Mouse (Mus musculus): ENCODE measurements around the gene Lbhd1. TPM values are rescaled to one million over a fixed set of nuclear protein-coding genes. Genes with fewer than 3 reads are reported as not detected.

The Lbhd1 gene
- total RNA-seq, 1 experiment from 2014 or later = 21.3 TPM

DNA sequence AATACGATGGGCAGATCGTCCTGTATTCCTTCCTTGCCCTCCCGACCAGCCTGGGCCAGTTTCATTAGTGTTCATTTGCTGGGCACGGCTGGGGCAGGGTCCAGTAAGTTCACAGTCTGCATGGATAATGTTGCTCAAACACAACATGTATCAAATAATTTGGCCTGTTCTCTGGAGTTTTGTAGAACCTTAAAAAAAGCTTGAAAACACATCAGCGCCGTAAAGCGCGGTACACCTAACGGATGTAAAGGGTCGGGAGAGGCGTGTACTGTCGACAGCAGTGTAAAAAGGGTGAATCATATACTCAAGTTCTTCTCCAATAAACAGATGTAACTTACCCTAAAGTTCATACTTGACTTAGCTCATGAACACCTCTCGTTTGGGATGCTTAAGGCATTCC, 15.0 kb downstream of the Lbhd1 start:
- ATAC-seq (replicated peaks; ENCODE audit: insufficient number of reproducible peaks, low FRiP score, low TSS enrichment, poor library complexity, severe bottlenecking) = no peak

- ATAC-seq (replicated peaks; ENCODE audit: insufficient number of reproducible peaks, low FRiP score, low TSS enrichment, poor library complexity, severe bottlenecking) = no peak
Measured at GRCm38 (mm10) chr19:8899079-8899478, 15.5 kb downstream of the Lbhd1 start.

GRCm38 (mm10) chr19:8903412-8903811, 19.9 kb downstream of the Lbhd1 start:
- ATAC-seq (replicated peaks; ENCODE audit: insufficient number of reproducible peaks, low FRiP score, low TSS enrichment, poor library complexity, severe bottlenecking) = no peak

GRCm38 (mm10) chr19:8908531-8908930, 25.0 kb downstream of the Lbhd1 start:
- no peak for ATAC-seq (replicated peaks; ENCODE audit: insufficient number of reproducible peaks, low FRiP score, low TSS enrichment, poor library complexity, severe bottlenecking)

DNA sequence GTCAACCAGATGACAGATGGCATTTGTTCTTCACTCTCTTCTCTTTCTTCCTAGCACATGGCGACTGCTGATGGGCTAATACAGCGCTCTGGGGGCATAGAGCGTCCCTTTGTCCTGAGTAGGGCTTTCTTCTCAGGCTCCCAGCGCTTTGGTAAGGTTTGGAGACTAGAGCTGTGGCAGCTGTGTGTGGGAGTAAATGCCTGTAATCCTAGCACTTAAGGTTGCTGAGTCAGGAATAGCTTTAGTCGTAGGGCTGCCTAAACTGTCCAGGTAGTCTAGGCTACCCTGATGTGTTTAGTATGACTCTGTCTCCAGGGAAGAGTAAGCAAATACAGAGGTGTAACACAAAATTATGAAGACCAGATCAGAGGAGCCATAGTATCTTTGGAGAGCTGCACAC, 28.3 kb downstream of the Lbhd1 start:
- no peak for ATAC-seq (replicated peaks; ENCODE audit: insufficient number of reproducible peaks, low FRiP score, low TSS enrichment, poor library complexity, severe bottlenecking)

GRCm38 (mm10) chr19:8914212-8914611, 30.7 kb downstream of the Lbhd1 start:
- ATAC-seq (replicated peaks; ENCODE audit: insufficient number of reproducible peaks, low FRiP score, low TSS enrichment, poor library complexity, severe bottlenecking) = no peak

GRCm38 (mm10) chr19:8919000-8919399, 35.5 kb downstream of the Lbhd1 start:
- no peak for ATAC-seq (replicated peaks; ENCODE audit: insufficient number of reproducible peaks, low FRiP score, low TSS enrichment, poor library complexity, severe bottlenecking)

DNA sequence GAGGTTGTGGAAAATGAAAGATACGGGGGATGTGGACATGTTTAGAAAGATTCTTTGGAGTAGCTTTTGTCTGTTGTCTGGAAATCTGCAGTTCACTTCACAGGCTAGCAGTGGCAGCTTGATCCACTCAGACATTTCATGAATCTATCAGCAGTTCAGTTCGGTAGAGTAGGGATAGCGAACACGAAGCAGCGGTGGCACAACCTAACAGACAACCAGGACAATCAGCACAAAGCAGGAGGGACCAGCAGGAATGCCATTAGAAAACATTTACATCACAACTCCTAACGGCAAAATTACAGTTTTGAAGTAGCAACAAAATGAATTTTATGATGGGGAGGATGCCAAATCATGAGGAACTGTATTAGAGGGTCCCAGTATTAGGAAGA, 36.1 kb downstream of the Lbhd1 start:
- no peak for ATAC-seq (replicated peaks; ENCODE audit: insufficient number of reproducible peaks, low FRiP score, low TSS enrichment, poor library complexity, severe bottlenecking)

DNA sequence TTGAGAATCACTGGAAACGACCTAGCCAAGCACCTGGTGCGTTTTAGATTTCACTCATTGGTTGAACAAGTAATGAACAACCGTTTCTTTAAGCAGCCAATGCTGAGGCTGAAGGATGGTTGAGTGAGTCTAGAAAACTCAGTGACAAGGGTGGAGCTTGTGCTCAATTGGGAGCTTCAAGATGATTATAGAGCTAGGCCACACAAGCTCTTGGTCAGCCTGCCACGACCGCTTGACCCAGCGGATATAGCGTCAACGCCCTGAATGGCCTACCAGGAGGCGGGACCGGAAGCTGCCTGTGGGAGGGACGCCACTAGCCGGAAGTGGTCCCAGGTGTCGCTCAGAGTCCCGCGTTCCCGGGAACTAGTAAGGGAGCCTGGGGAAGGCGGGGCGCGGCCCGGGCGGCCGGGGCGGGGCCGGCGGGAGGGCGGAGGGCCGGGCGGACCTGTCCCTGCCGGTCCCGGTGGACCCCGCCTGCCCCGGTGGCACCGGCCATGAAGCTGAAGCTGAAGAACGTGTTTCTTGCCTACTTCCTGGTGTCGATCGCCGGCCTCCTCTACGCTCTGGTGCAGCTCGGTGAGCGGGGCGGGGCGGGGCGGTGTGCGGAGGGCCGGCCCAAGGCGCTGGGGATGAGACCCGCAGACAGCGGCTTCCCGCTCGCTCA, 36.7 kb downstream of the Lbhd1 start, which contains the start of gene B3gat3:
Gene B3gat3 (plus strand): TSS at position 302 of the 664 bp plus-strand sequence.
- peak; percentile 96 for ATAC-seq (replicated peaks; ENCODE audit: insufficient number of reproducible peaks, low FRiP score, low TSS enrichment, poor library complexity, severe bottlenecking)

GRCm38 (mm10) chr19:8920836-8921291, 37.3 kb downstream of the Lbhd1 start:
- ATAC-seq (replicated peaks; ENCODE audit: insufficient number of reproducible peaks, low FRiP score, low TSS enrichment, poor library complexity, severe bottlenecking) = no peak; the same call in 1 of the 2 replicates

GRCm38 (mm10) chr19:8921741-8922140, 38.2 kb downstream of the Lbhd1 start:
- no peak for ATAC-seq (replicated peaks; ENCODE audit: insufficient number of reproducible peaks, low FRiP score, low TSS enrichment, poor library complexity, severe bottlenecking)

- ATAC-seq (replicated peaks; ENCODE audit: insufficient number of reproducible peaks, low FRiP score, low TSS enrichment, poor library complexity, severe bottlenecking) = no peak
Measured at GRCm38 (mm10) chr19:8926766-8927165, 43.2 kb downstream of the Lbhd1 start.

DNA sequence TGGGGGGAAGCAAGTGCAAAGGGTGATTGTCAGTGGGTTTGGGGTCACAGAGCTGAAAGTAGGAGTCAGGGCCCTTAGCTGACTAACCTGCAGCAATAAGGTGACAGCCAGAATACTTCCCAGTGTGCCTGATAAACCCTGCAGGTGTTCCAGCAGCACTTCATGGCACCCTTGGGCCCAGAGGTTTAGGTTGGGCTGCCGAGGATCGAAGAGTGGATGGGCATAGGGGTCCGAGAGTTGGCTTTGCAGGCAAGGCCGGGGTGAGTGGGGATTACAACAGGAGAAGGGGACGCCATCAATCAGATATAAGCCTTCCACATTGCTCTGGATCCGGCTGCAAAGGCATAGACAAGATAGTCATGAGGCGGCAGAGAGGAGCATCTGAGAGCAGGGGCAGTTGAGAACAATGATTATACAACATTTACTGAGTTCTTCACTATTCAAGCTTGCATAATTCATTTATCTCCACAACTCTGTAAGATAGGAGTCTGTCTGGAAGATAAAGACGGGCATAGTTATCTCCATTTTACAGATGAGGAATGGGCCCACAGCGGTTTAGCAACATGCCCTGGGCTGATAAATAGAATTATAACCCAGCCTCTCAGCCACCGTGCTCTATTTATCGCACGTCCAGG, 44.5 kb downstream of the Lbhd1 start:
- no peak for ATAC-seq (replicated peaks; ENCODE audit: insufficient number of reproducible peaks, low FRiP score, low TSS enrichment, poor library complexity, severe bottlenecking)

- no peak; the same call in 1 of the 2 replicates for ATAC-seq (replicated peaks; ENCODE audit: insufficient number of reproducible peaks, low FRiP score, low TSS enrichment, poor library complexity, severe bottlenecking)
Measured at GRCm38 (mm10) chr19:8928689-8929223, 45.2 kb downstream of the Lbhd1 start.

DNA sequence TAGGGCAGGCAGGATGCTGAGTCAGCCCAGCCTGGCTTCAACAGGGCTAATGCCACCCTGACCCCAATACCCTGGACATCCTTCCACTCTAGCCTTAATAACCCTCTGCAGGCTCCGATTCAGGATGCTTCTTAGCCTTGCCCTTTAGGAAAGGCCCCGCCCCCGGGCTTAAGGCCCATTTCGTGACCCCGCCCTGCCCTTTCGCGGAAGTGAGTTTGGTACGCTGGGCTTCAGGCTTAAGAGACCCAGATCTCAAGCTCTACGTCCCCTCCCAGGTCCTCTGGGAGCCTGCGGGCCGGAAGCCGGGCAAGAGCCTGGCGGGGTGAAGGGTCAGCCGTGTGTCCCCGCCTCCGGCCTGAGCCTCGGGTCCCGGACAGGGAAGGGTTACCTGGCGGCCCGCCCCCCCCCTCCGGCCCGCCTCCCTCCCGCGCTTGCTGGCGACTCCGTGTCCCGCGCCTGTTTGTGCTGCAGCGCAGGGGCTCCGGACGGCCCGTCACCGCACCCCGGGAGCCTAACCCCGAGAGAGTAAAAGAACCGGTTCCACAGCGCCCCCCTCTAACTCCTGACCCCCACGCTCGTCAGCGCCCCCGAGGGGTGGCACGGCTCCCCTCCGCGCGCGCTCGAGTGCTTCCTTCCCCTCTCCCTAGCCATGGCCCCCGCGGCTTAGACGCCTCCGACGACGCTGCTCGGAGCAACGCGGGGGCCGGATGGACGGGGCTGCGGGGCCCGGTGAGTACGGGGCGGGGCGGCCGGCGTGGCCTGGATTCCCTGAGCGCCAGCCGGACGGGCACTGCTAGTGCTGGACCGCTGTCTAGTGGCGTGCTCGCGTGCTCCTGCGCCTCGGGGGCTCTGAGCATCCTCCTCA, 45.9 kb downstream of the Lbhd1 start, which contains the start of the genes Rom1 and Eml3:
Gene Rom1 (minus strand): TSS at position 133 of the 865 bp plus-strand sequence.
Gene Eml3 (plus strand): TSS at position 329 of the 865 bp plus-strand sequence.
- peak; percentile 89 for ATAC-seq (replicated peaks; ENCODE audit: insufficient number of reproducible peaks, low FRiP score, low TSS enrichment, poor library complexity, severe bottlenecking)

GRCm38 (mm10) chr19:8930117-8930516, 46.6 kb downstream of the Lbhd1 start:
- no peak for ATAC-seq (replicated peaks; ENCODE audit: insufficient number of reproducible peaks, low FRiP score, low TSS enrichment, poor library complexity, severe bottlenecking)

DNA sequence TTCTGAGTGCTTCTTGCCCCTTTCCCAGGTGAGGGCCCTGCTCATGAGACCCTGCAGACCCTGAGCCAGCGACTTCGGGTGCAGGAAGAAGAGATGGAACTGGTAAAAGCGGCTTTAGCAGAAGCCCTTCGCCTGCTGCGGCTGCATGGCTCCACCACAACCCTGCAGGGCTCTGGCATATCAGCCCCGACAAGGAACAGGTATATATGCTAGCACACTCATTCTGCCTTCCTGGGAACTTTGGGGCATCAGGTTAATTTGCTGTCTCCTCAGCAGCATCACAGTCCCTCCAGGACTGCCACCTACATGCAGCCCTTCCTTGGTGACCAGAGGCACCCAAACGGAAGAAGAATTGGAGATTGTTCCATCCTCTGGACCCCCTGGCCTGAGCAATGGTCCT, 47.2 kb downstream of the Lbhd1 start:
- ATAC-seq (replicated peaks; ENCODE audit: insufficient number of reproducible peaks, low FRiP score, low TSS enrichment, poor library complexity, severe bottlenecking) = no peak

GRCm38 (mm10) chr19:8936736-8937135, 53.2 kb downstream of the Lbhd1 start:
- ATAC-seq (replicated peaks; ENCODE audit: insufficient number of reproducible peaks, low FRiP score, low TSS enrichment, poor library complexity, severe bottlenecking) = no peak

- no peak for ATAC-seq (replicated peaks; ENCODE audit: insufficient number of reproducible peaks, low FRiP score, low TSS enrichment, poor library complexity, severe bottlenecking)
Measured at GRCm38 (mm10) chr19:8940526-8941133, 57.1 kb downstream of the Lbhd1 start.

Data from monocyte, adult 5-6 weeks (primary cell).